Mouse (Mus musculus): ENCODE results near the gene Ncbp1. TPM values are rescaled to one million over a fixed set of nuclear protein-coding genes. Genes with fewer than 3 reads are reported as not detected.

Ncbp1 gene
- polyA plus RNA-seq (2015; fragmentation: Nextera tagmentation; extraction: Ambion mirVana) = 41.2 and 42.5 TPM in 2 replicates

DNA sequence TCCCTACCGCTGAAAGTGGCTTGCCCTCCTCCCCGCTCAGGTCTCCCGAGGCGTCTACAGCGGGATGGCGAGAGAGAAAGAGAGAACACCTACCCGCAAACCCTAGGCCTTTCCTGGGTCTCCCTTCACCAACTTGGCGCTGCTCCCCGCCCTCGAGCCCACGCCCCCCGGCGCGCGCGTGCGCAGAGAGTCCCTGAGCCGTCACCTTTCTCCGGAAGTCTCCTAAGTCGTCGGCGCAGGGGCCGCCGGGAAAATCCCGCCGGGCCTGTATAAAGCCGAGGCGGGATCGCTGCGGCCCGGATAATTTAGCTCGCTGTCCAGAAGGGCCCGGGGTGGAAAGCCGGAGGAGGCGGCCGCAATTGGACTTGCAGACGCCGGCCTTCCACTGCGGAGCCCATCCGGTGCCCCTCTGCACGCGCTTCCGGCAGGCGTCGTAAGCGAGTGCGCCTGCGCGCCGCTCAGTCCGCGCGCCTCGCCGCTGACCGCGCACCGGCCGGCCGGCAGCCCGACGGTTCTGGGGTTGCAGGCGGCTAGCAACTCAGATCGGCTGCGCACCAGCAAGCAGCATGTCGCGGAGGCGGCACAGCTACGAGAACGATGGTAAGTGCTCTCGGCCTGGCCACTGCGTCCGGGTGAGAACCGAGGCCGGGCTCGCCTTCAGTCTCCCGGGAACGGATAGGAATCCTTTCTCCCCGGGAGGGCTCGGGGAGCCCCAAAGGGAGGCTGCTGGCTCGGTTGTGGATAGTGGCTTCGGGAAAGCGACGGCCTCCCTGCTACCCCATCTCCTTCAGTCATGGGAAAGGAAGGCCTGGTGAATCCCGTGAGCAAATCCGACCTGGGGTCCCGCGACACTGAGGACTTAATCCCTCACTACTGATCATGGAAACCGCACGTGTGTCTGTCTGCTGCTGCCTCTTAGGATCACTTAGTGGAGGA, at the start of gene Ncbp1, which contains the start of gene Tstd2:
Gene Ncbp1 (plus strand): TSS at position 327 of the 936 bp plus-strand sequence.
Gene Tstd2 (minus strand): TSS at position 408 of the 936 bp plus-strand sequence.

GRCm38 (mm10) chr4:46195781-46196487, 57.5 kb downstream of the Ncbp1 start, which contains the start of gene Xpa:
Xpa (minus strand) TSS chr4:46196311.

Other genes starting within 250 kb of the Ncbp1 start
- gene Ccdc180, start 248.3 kb upstream of the Ncbp1 start, polyA plus RNA-seq (2015; fragmentation: Nextera tagmentation; extraction: Ambion mirVana) = 0.66 and 0.94 TPM in 2 replicates
- gene Tdrd7, start 173.3 kb upstream of the Ncbp1 start, polyA plus RNA-seq (2015; fragmentation: Nextera tagmentation; extraction: Ambion mirVana) = 26.5 and 26.8 TPM in 2 replicates
- gene Tmod1, start 99.7 kb upstream of the Ncbp1 start, polyA plus RNA-seq (2015; fragmentation: Nextera tagmentation; extraction: Ambion mirVana) = 2.4 TPM in 2 replicates
- gene Tstd2, start 81 bp downstream of the Ncbp1 start, polyA plus RNA-seq (2015; fragmentation: Nextera tagmentation; extraction: Ambion mirVana) = 16.2 and 17.8 TPM in 2 replicates
- gene Xpa, start 57.7 kb downstream of the Ncbp1 start, polyA plus RNA-seq (2015; fragmentation: Nextera tagmentation; extraction: Ambion mirVana) = 30.3 and 30.4 TPM in 2 replicates
- gene Foxe1, start 205.0 kb downstream of the Ncbp1 start, polyA plus RNA-seq (2015; fragmentation: Nextera tagmentation; extraction: Ambion mirVana) = 0.05 TPM in 1 of 2 replicates, not detected in the other

All from neural tube, postnatal 0 days (tissue).